Mouse (Mus musculus) kidney, adult 2 months (tissue): ENCODE measurements around the gene Armcx2.

Experiments used
- CTCF ChIP-seq: fragments of 200-500 bp; conservative IDR thresholded peaks from 2 replicates; pipeline ENCODE4 v1.5.1; 2011; ENCODE audit warnings: low read depth, mild to moderate bottlenecking, control low read depth, low read length, moderate library complexity, mixed read lengths; ENCODE audit not compliant: insufficient read depth, insufficient read length
- POLR2A ChIP-seq: fragments of 200-500 bp; IDR thresholded peaks from one replicate; pipeline ENCODE4 v1.6.1; 2011; ENCODE audit warnings: low read depth, low read length, control low read depth

- TF ChIP-seq CTCF (no peak), POLR2A (no peak)
Observed at GRCm38 (mm10) chrX:134849662-134850061, 40.6 kb upstream of the Armcx2 start.
